Mouse (Mus musculus) forebrain, embryonic 15.5 days (tissue): ENCODE data around the gene Gm20517. TPM values are rescaled to one million over a fixed set of nuclear protein-coding genes. Genes with fewer than 3 reads are reported as not detected.

Source experiments
- ATAC-seq: fragments of 200-750 bp; cut with Nextera tagmentation; replicated peaks from 2 replicates; pipeline ENCODE4 v1.8.0; 2017; ENCODE audit warnings: mild to moderate bottlenecking, moderate TSS enrichment, moderate library complexity
- H3K27ac ChIP-seq: fragments of 300-500 bp; sonication (generic); replicated peaks from 2 replicates; pipeline ENCODE4 v1.5.1; 2015; ENCODE audit warnings: mild to moderate bottlenecking, inconsistent platforms
- H3K27me3 ChIP-seq: fragments of 300-500 bp; sonication (generic); 2 replicates; pipeline ENCODE4 v1.6.1; 2015; ENCODE audit warnings: inconsistent platforms
- H3K36me3 ChIP-seq: fragments of 300-500 bp; sonication (generic); 2 replicates; pipeline ENCODE4 v1.6.1; 2015; ENCODE audit warnings: mild to moderate bottlenecking, inconsistent platforms
- H3K4me1 ChIP-seq: fragments of 300-500 bp; sonication (generic); 2 replicates; pipeline ENCODE4 v1.6.1; 2015; ENCODE audit warnings: inconsistent platforms
- H3K4me2 ChIP-seq: fragments of 300-500 bp; sonication (generic); replicated peaks from 2 replicates; pipeline ENCODE4 v1.6.1; 2015; ENCODE audit warnings: mild to moderate bottlenecking, inconsistent platforms
- H3K4me3 ChIP-seq: fragments of 300-500 bp; sonication (generic); 2 replicates; pipeline ENCODE4 v1.5.1; 2015; ENCODE audit warnings: mild to moderate bottlenecking, inconsistent platforms
- H3K9ac ChIP-seq: fragments of 300-500 bp; sonication (generic); replicated peaks from 2 replicates; pipeline ENCODE4 v1.6.1; 2015; ENCODE audit warnings: mild to moderate bottlenecking, inconsistent platforms
- H3K9me3 ChIP-seq: fragments of 300-500 bp; sonication (generic); 2 replicates; pipeline ENCODE4 v1.6.1; 2016; ENCODE audit warnings: inconsistent platforms
- WGBS: fragments of 180-500 bp; shearing (Covaris S2); methylation state at CpG from one replicate; pipeline ENCODE4 v1.1.7; 2015; ENCODE audit warnings: mixed read lengths; 5-methylcytosine and 5-hydroxymethylcytosine counted together
- polyA plus RNA-seq: library from polyadenylated mRNA; unstranded; fragments of >200 nt; fragmentation: Nextera tagmentation; extraction: Ambion mirVana; gene quantifications from 2 replicates; pipeline ENCODE4 v1.2.1, GENCODE M21; 2015

Gene Gm20517
- polyA plus RNA-seq, 1 experiment from 2014 or later, result 2.2 TPM

DNA sequence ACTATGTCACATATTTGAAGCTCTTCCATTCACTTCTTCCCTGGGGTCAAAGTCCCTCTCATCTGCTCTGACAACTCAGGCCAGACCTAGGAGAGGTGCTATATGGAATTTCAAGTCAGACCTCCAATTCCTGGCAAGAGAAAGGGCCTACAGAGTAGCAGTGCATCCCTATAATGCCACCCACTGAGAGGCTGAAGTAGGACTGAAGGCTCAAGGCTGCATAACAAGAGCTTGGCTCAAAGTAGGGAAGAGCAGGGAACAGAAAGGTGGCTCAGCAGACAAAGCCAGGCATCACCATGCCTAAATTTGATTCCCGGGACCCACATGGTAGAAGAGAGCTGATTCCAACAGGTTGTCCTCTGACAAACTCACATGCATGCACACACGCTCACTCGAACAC, 80.3 kb downstream of the Gm20517 start:
- no peak overlapping the region for H3K4me3 ChIP-seq
- no peak overlapping the region for H3K4me2 ChIP-seq
- H3K9me3 ChIP-seq, result no peaks in the 10 kb centered on the region
- no peak overlapping the region for H3K27ac ChIP-seq
- peaks cover 33% of the 10 kb centered on the region for H3K4me1 ChIP-seq
- H3K9ac ChIP-seq, result no peak overlapping the region
- no peak for ATAC-seq
- H3K27me3 ChIP-seq, result no peaks in the 10 kb centered on the region
- WGBS, result 95% methylated on average over 3 of the region's 3 CpGs
- no peaks in the 10 kb centered on the region for H3K36me3 ChIP-seq

DNA sequence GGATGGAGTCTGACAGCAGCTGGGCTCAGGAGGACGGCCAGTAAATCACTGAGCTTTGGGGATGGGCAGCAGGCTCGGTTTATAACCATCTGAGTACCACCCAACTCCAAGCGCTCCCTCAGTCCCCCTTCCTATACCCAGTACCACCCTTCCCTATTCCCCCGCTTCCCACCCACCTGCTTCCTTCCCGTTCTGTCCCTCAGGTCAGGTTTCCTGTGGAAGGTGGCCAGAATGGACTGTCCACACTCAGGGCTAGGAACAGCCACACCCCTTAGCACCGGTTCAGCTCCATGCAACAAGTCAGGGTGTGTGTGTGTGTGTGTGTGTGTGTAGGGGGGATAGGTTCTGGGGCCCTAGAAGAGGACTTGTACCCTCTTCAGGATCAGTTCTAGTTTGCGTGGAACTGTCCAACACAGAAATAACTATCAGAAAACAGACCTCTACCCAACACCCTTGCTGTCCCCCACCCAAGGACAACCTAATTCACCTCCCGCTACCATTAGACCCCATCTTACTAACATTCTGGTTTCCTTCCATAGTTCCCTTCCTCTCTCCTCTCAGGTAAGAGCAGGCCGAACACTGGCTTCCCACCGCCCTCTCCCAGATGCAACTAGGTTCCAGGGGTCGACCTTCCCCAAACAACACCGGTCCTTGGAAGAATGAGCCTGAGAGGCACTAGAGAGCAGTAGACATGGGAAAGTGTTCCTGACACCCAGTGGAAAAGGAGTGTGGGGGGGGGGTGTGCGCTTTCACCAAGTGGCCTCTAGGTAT, 82.5 kb downstream of the Gm20517 start:
- Histone ChIP-seq H3K4me3 (peak overlapping the region; percentile 60), H3K27me3 (no peaks in the 10 kb centered on the region), H3K4me2 (peak overlapping the region; percentile 82), H3K36me3 (no peaks in the 10 kb centered on the region), H3K4me1 (peaks cover 24% of the 10 kb centered on the region), H3K9ac (peak overlapping the region; percentile 66), H3K27ac (peak overlapping the region; percentile 32), H3K9me3 (no peaks in the 10 kb centered on the region)
- WGBS, result 43% methylated on average over 13 of the region's 13 CpGs
- peak; percentile 4; the same call in 1 of the 2 replicates for ATAC-seq

DNA sequence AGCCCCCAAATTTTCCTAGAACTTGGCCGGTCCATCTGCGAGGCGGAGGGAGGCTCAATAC, 82.9 kb downstream of the Gm20517 start, which contains the start of gene Gm21981:
Gm21981 (minus strand) TSS at position 14 of the 61 bp plus-strand sequence.
- 0% methylated on average over 3 of the region's 3 CpGs for WGBS
- H3K9ac ChIP-seq, result peak within 1 kb of the TSS; percentile 66
- peak within 1 kb of the TSS; percentile 60 for H3K4me3 ChIP-seq
- H3K27ac ChIP-seq, result peak within 1 kb of the TSS; percentile 32
- H3K36me3 ChIP-seq, result no peaks in the 10 kb centered on the region
- peaks cover 21% of the 10 kb centered on the region for H3K4me1 ChIP-seq
- peak within 1 kb of the TSS; percentile 82 for H3K4me2 ChIP-seq
- no peaks in the 10 kb centered on the region for H3K9me3 ChIP-seq
- ATAC-seq, result no peak
- H3K27me3 ChIP-seq, result no peaks in the 10 kb centered on the region

DNA sequence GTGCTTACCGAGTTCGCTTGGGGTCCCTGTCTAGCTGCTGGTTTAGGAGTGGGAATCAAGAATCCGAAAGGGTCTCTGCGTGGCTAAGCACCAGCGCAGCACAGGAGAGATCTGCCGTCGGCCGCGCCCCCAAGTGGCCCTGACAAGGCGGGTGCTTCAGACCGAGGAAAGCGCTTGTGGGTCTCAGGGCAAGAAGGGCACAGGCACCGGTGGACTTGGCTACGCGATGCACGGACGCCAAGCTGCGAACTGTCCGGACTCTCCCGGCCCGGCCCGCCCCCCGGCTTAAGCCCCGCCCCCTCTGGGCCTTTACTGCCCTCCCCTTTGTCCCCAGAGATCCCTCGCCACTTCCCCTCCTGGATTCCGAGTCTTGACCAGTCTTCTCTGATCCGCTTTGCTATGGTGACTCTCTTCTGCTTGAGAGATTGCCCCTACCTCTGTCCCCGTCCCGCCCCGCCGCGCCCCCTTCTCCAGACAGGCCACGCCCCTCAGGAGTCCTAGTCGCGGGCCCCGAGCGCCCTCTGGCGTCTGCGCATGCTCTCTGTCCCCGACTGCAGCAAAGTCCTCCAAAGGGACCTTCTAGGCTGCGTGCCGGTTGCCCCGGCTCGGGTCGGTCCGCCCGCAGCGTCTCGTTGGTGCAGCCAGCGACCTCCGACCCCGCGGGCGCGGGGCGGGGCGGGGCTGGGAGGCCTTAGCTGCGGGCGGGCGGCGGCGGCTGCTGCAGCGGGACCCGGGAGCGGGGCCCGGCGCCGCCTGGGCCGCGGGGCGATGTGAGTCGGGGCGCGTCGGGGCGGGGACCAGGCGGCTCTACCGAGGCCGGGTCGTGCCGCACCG, 83.3 kb downstream of the Gm20517 start, which contains the start of gene Prickle4:
Prickle4 (minus strand) TSS at position 234 of the 834 bp plus-strand sequence.
- Histone ChIP-seq H3K36me3 (no peaks in the 10 kb centered on the region), H3K27me3 (no peaks in the 10 kb centered on the region), H3K4me1 (peaks cover 17% of the 10 kb centered on the region), H3K9ac (peak within 1 kb of the TSS; percentile 66), H3K27ac (peak within 1 kb of the TSS; percentile 32), H3K4me2 (peak within 1 kb of the TSS; percentile 82), H3K4me3 (peak within 1 kb of the TSS; percentile 60), H3K9me3 (no peaks in the 10 kb centered on the region)
- peak; percentile 96 for ATAC-seq
- under 1% methylated on average over 81 of the region's 82 CpGs for WGBS

DNA sequence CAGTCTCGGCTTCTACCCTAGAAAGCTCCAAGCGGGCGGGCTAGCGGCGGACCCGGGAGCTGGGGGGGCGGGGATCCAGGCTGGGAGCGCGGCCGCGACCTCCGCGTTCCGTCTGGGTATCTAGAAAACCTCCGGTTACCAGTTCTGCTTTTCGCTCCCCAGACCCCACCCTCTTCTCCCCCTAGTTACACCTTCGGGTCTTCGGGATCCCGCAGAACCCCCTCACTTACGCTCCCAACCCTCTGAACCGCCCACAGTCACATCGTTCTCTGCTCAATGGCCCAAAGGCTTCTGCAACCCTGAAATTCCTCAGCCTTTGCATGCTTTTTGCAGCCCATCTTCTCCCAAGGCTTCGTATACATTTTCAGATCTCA, 83.9 kb downstream of the Gm20517 start:
- H3K9me3 ChIP-seq, result no peaks in the 10 kb centered on the region
- H3K4me1 ChIP-seq, result peaks cover 14% of the 10 kb centered on the region
- no peaks in the 10 kb centered on the region for H3K27me3 ChIP-seq
- H3K4me3 ChIP-seq, result peak overlapping the region; percentile 60
- peak overlapping the region; percentile 66 for H3K9ac ChIP-seq
- H3K36me3 ChIP-seq, result 0 out of 2 replicates have a peak, but pooled peaks cover 3% of the 10 kb centered on the region
- H3K4me2 ChIP-seq, result peak overlapping the region; percentile 82
- under 1% methylated on average over 23 of the region's 23 CpGs for WGBS
- no peak for ATAC-seq
- peak overlapping the region; percentile 32 for H3K27ac ChIP-seq

DNA sequence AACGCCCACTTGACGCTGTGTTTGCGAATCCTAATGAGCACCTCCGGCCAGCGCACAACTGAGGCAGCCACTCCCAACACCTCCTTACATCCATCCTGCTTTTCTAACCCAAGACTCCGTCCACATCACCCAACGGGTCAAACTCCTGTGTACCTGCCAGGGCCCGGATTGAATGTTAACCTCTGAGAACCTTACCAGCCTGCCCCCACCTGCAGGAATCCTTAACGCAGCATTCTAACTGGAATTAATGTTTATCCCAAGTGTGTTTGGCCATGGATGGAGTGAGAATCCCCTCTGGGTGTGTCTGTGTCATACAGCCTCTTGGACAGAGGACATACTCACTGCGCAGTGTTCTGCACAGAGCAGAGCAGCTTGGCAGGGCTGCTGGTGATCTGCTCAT, 86.8 kb downstream of the Gm20517 start:
- H3K9me3 ChIP-seq, result no peaks in the 10 kb centered on the region
- H3K27me3 ChIP-seq, result no peaks in the 10 kb centered on the region
- H3K9ac ChIP-seq, result no peak overlapping the region
- H3K4me3 ChIP-seq, result no peak overlapping the region
- H3K4me2 ChIP-seq, result no peak overlapping the region
- H3K27ac ChIP-seq, result no peak overlapping the region
- 0 out of 2 replicates have a peak, but pooled peaks cover 5% of the 10 kb centered on the region for H3K36me3 ChIP-seq
- ATAC-seq, result no peak
- peaks cover 14% of the 10 kb centered on the region for H3K4me1 ChIP-seq
- 90% methylated on average over 10 of the region's 10 CpGs for WGBS

DNA sequence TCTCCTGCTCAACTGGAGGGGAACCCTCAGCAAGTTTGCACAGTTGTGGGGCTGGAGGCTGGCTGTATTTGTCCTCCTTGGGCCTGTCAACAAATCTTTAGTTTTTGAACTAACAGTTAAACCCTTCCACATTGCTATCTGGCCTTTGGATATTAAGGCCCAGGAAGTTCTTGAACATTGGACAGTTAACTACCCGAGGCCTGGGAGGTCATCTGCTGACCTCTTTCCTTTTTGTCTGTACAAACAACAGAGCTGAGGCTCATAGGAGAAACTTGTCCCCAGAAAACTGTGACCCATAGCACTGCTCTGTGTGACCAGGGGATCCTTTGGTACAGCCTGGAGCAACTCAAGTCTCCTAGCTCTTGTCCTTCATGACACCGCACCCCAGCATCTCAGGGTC, 87.7 kb downstream of the Gm20517 start:
- ATAC-seq, result no peak
- 80% methylated on average over 2 of the region's 2 CpGs for WGBS
- peaks cover 12% of the 10 kb centered on the region for H3K4me1 ChIP-seq

DNA sequence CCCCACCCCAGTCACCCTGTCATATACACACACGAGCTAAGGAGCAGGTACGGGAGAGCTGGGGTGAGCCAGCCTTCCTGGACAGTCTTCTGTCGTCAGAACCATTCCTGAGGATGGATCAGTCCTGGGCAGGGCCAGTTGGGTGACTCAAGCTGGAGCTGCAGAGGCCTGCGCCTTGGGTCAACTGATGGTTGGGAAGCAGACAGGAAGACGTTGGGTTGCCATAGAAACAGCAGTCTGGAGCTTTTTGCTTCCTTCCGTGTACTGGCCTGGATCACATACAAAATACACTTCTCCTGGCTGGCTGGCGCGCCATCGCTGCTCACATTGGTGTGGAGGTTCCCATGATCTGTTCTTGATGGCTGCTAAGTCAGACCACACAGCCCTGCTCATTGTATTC, 90.4 kb downstream of the Gm20517 start:
- 0 out of 2 replicates have a peak, but pooled peaks have one; percentile 16 for ATAC-seq
- no peak overlapping the region for H3K9ac ChIP-seq
- no peak overlapping the region for H3K27ac ChIP-seq
- no peaks in the 10 kb centered on the region for H3K27me3 ChIP-seq
- no peak overlapping the region for H3K4me2 ChIP-seq
- no peak overlapping the region for H3K4me3 ChIP-seq
- no peaks in the 10 kb centered on the region for H3K9me3 ChIP-seq
- H3K36me3 ChIP-seq, result 0 out of 2 replicates have a peak, but pooled peaks cover 5% of the 10 kb centered on the region
- WGBS, result 73% methylated on average over 9 of the region's 9 CpGs
- no peaks in the 10 kb centered on the region for H3K4me1 ChIP-seq

More for the DNA sequence above, 87.7 kb downstream of the Gm20517 start:
- H3K9ac ChIP-seq, result no peak overlapping the region
- H3K4me2 ChIP-seq, result no peak overlapping the region
- H3K36me3 ChIP-seq, result 0 out of 2 replicates have a peak, but pooled peaks cover 5% of the 10 kb centered on the region
- no peak overlapping the region for H3K27ac ChIP-seq
- no peaks in the 10 kb centered on the region for H3K9me3 ChIP-seq
- H3K4me3 ChIP-seq, result no peak overlapping the region
- no peaks in the 10 kb centered on the region for H3K27me3 ChIP-seq

DNA sequence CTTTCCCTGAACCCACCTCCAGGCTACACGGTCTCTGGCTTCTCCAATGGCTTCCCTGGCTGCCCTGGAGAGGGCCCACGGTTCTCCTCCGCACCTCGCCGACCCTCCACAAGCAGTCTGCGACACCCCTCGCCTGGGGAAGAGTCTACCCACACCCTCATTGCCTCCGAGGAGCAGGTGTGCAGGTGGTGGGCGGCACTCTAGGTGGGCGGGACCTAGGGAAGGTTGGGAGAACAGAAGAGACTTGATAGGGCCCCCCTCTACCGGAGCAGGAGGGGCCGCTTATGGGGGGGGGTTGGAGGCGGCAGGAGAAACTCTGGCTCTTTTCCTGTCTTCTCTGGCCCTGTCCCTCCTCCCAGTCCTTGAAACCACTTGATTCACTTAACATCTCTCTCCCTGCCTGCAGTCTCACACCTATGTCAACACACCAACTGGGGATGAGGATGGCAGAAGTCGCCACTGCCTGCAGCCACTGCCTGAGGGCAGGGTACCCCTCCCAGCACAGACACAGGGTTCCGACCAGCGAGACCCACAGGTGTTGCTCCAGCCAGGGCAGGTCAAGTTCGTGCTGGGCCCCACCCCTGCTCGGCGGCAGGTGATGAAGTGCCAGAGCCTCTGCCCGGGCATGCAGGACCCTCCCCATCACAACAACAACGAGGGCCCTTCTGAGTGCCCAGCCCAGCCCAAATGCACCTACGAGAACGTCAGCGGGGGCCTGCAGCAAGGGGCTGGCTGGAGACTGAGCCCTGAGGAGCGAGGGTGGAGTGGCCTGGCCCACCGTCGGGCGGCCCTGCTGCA, 91.4 kb downstream of the Gm20517 start:
- no peaks in the 10 kb centered on the region for H3K9me3 ChIP-seq
- no peak overlapping the region for H3K9ac ChIP-seq
- 58% methylated on average over 28 of the region's 28 CpGs for WGBS
- 0 out of 2 replicates have a peak, but pooled peaks cover 5% of the 10 kb centered on the region for H3K36me3 ChIP-seq
- no peak overlapping the region for H3K4me2 ChIP-seq
- H3K4me1 ChIP-seq, result no peaks in the 10 kb centered on the region
- no peaks in the 10 kb centered on the region for H3K27me3 ChIP-seq
- H3K4me3 ChIP-seq, result no peak overlapping the region
- no peak overlapping the region for H3K27ac ChIP-seq
- ATAC-seq, result no peak

DNA sequence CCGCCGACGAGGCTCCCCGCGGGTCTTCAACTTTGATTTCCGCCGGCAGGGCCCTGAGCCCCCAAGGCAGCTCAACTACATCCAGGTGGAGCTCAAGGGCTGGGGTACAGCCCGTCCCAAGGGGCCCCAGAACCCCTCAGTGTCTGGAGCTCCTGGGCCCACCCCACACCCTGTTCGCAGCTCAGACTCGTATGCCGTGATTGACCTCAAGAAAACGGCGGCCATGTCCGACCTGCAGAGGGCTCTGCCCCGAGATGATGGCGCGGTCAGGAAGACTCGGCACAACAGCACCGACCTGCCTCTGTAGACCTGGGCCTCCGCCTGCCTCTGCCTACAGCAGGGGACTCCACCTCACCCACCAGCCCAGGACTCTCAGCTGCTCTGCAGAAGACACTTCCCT, 92.2 kb downstream of the Gm20517 start:
- WGBS, result 42% methylated on average over 20 of the region's 20 CpGs
- no peaks in the 10 kb centered on the region for H3K9me3 ChIP-seq
- H3K4me2 ChIP-seq, result no peak overlapping the region
- H3K36me3 ChIP-seq, result 0 out of 2 replicates have a peak, but pooled peaks cover 5% of the 10 kb centered on the region
- H3K4me3 ChIP-seq, result no peak overlapping the region
- ATAC-seq, result no peak
- no peaks in the 10 kb centered on the region for H3K27me3 ChIP-seq
- H3K4me1 ChIP-seq, result no peaks in the 10 kb centered on the region
- H3K27ac ChIP-seq, result no peak overlapping the region
- no peak overlapping the region for H3K9ac ChIP-seq

DNA sequence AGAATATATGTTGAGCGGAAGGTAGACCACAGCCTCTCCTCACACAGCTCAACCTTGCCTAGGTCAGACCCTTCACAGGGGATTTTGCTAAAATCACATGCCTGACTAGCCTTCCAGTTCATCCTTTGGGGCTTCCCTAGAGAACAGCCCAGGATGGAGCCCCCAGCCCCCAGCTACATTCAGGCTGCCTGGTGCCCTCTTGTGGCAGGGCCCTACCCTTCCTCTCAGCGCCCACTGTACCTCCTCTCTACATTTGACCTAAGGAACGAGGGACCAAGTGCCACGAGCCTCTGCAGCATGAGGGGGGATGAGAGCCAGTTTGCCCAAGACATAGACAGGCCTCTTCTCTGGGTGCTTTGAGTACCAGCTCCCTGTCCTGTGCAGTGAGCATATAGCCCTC, 93.3 kb downstream of the Gm20517 start:
- Histone ChIP-seq H3K9ac (no peak overlapping the region), H3K4me1 (no peaks in the 10 kb centered on the region), H3K36me3 (0 out of 2 replicates have a peak, but pooled peaks cover 5% of the 10 kb centered on the region), H3K4me2 (no peak overlapping the region), H3K27me3 (no peaks in the 10 kb centered on the region), H3K9me3 (no peaks in the 10 kb centered on the region), H3K27ac (no peak overlapping the region), H3K4me3 (no peak overlapping the region)
- ATAC-seq, result no peak
- WGBS, result 80% methylated on average over 4 of the region's 4 CpGs

DNA sequence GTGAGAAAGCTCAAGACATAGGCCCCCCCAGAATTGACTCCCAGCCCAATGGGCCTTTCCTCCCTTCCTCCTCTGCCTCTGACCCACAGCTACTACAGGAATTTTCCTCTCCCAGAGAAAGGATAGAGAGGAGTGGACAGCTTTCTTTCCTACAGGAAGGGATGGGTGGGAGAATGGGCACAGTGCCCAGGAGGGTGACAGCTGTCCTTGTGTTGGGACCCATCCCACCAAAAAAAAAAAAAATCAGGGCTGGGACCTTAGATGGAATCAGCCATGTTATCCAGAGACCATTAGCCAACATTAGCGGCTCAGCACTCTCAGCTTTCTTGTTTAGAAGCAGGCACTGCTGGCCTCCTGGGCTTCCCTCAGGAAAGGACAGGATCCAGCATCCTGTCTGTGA, 94.8 kb downstream of the Gm20517 start:
- no peak for ATAC-seq
- Histone ChIP-seq H3K4me3 (no peak overlapping the region), H3K36me3 (0 out of 2 replicates have a peak, but pooled peaks cover 3% of the 10 kb centered on the region), H3K4me2 (no peak overlapping the region), H3K27me3 (no peaks in the 10 kb centered on the region), H3K4me1 (no peaks in the 10 kb centered on the region), H3K9me3 (no peaks in the 10 kb centered on the region), H3K27ac (no peak overlapping the region), H3K9ac (no peak overlapping the region)
- WGBS, result 79% methylated on average over 1 of the region's 1 CpGs
